Mouse (Mus musculus): ENCODE results near the gene Isoc2a. TPM values are rescaled to one million over a fixed set of nuclear protein-coding genes. Genes with fewer than 3 reads are reported as not detected.
A peak's percentile ranks its signal among the peaks of the same experiment; 100 is the strongest.
"Not testable (repeated sequence)": the region's sequence is repeated elsewhere in the genome, so short reads cannot be mapped to it uniquely, and the experiment has no call there.

Isoc2a gene
- polyA plus RNA-seq, 1 experiment from 2014 or later: 0.89 TPM

DNA sequence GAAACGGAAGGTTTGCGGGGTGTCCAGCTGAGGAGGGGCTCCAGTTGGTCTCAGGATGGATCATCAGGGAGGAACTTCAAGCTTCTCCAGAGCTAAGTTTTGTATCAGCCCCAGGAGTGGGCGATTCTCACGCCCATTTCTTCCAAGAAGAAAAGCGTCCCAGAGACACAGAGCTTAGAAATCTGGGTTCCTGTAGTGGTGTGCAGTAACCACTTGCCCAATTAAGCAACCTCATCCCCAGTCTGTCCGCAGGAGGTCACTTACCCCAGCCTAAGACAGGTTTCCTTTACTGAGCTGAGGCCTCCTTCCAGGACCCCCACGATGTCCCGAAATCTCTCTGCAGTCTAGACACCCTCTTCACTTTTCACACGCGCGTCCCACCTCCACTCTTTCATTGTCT, 273 bp downstream of the Isoc2a start:
- Histone ChIP-seq H3K9me3 (replicated peaks; ENCODE audit: control insufficient read depth, low read length) (no peaks in the 10 kb centered on the region), H3K9ac (ENCODE audit: low read depth, low read length) (peak overlapping the region; percentile 72), H3K4me2 (ENCODE audit: low read depth, low read length) (peak overlapping the region; percentile 97), H3K4me3 (ENCODE audit: low read depth, low read length) (peak overlapping the region; percentile 70), H3K4me1 (ENCODE audit: control insufficient read depth, low read depth, low read length) (peaks cover 22% of the 10 kb centered on the region), H3K27me3 (ENCODE audit: control insufficient read depth, insufficient read depth, low read depth, low read length) (no peaks in the 10 kb centered on the region), H3K36me3 (ENCODE audit: control insufficient read depth, insufficient read depth) (no peaks in the 10 kb centered on the region), H3K27ac (ENCODE audit: low read length) (peak overlapping the region; percentile 50; the same call in 1 of the 2 replicates)
- WGBS (ENCODE audit: insufficient replicate concordance): 10% methylated on average over 11 of the region's 11 CpGs
- no peak; the same call in 1 of the 2 replicates for ATAC-seq (ENCODE audit: low read depth)

- no peak overlapping the region for H3K27ac ChIP-seq (ENCODE audit: low read length)
- peak overlapping the region; percentile 72; the same call in 1 of the 2 replicates for H3K9ac ChIP-seq (ENCODE audit: low read depth, low read length)
- H3K4me3 ChIP-seq (ENCODE audit: low read depth, low read length): peak overlapping the region; percentile 70
- ATAC-seq (ENCODE audit: low read depth): no peak
- no peaks in the 10 kb centered on the region for H3K9me3 ChIP-seq (replicated peaks; ENCODE audit: control insufficient read depth, low read length)
- no peaks in the 10 kb centered on the region for H3K36me3 ChIP-seq (ENCODE audit: control insufficient read depth, insufficient read depth)
- H3K4me2 ChIP-seq (ENCODE audit: low read depth, low read length): peak overlapping the region; percentile 97
- no peaks in the 10 kb centered on the region for H3K27me3 ChIP-seq (ENCODE audit: control insufficient read depth, insufficient read depth, low read depth, low read length)
- peaks cover 22% of the 10 kb centered on the region for H3K4me1 ChIP-seq (ENCODE audit: control insufficient read depth, low read depth, low read length)
These were observed 1.2 kb downstream of the Isoc2a start for GRCm38 (mm10) chr7:4878186-4878585.

- not testable (repeated sequence) for H3K27ac ChIP-seq (ENCODE audit: low read length); ATAC-seq (ENCODE audit: low read depth); H3K9me3 ChIP-seq (replicated peaks; ENCODE audit: control insufficient read depth, low read length); H3K27me3 ChIP-seq (ENCODE audit: control insufficient read depth, insufficient read depth, low read depth, low read length); H3K36me3 ChIP-seq (ENCODE audit: control insufficient read depth, insufficient read depth); H3K4me2 ChIP-seq (ENCODE audit: low read depth, low read length); H3K9ac ChIP-seq (ENCODE audit: low read depth, low read length); H3K4me3 ChIP-seq (ENCODE audit: low read depth, low read length)
- WGBS (ENCODE audit: insufficient replicate concordance): 74% methylated on average over 1 of the region's 1 CpGs
- peaks cover 22% of the 10 kb centered on the region for H3K4me1 ChIP-seq (ENCODE audit: control insufficient read depth, low read depth, low read length)
These were observed 2.1 kb downstream of the Isoc2a start for GRCm38 (mm10) chr7:4879036-4879435.

- Histone ChIP-seq H3K4me1 (ENCODE audit: control insufficient read depth, low read depth, low read length) (no peaks in the 10 kb centered on the region), H3K9ac (ENCODE audit: low read depth, low read length) (no peak overlapping the region), H3K4me2 (ENCODE audit: low read depth, low read length) (no peak overlapping the region), H3K9me3 (replicated peaks; ENCODE audit: control insufficient read depth, low read length) (no peaks in the 10 kb centered on the region), H3K4me3 (ENCODE audit: low read depth, low read length) (no peak overlapping the region), H3K27ac (ENCODE audit: low read length) (no peak overlapping the region), H3K27me3 (ENCODE audit: control insufficient read depth, insufficient read depth, low read depth, low read length) (no peaks in the 10 kb centered on the region), H3K36me3 (ENCODE audit: control insufficient read depth, insufficient read depth) (no peaks in the 10 kb centered on the region)
- ATAC-seq (ENCODE audit: low read depth): peak; percentile 32; the same call in 1 of the 2 replicates
- 60% methylated on average over 4 of the region's 4 CpGs for WGBS (ENCODE audit: insufficient replicate concordance)
These were observed 9.7 kb downstream of the Isoc2a start for GRCm38 (mm10) chr7:4886680-4887079.

- no peak overlapping the region for H3K4me2 ChIP-seq (ENCODE audit: low read depth, low read length)
- WGBS (ENCODE audit: insufficient replicate concordance): 70% methylated on average over 11 of the region's 11 CpGs
- H3K4me1 ChIP-seq (ENCODE audit: control insufficient read depth, low read depth, low read length): peaks cover 7% of the 10 kb centered on the region
- H3K27me3 ChIP-seq (ENCODE audit: control insufficient read depth, insufficient read depth, low read depth, low read length): no peaks in the 10 kb centered on the region
- no peak overlapping the region for H3K27ac ChIP-seq (ENCODE audit: low read length)
- H3K4me3 ChIP-seq (ENCODE audit: low read depth, low read length): no peak overlapping the region
- H3K36me3 ChIP-seq (ENCODE audit: control insufficient read depth, insufficient read depth): no peaks in the 10 kb centered on the region
- no peak for ATAC-seq (ENCODE audit: low read depth)
- H3K9me3 ChIP-seq (replicated peaks; ENCODE audit: control insufficient read depth, low read length): no peaks in the 10 kb centered on the region
- no peak overlapping the region for H3K9ac ChIP-seq (ENCODE audit: low read depth, low read length)
These were observed 18.2 kb downstream of the Isoc2a start for GRCm38 (mm10) chr7:4895186-4895585.

DNA sequence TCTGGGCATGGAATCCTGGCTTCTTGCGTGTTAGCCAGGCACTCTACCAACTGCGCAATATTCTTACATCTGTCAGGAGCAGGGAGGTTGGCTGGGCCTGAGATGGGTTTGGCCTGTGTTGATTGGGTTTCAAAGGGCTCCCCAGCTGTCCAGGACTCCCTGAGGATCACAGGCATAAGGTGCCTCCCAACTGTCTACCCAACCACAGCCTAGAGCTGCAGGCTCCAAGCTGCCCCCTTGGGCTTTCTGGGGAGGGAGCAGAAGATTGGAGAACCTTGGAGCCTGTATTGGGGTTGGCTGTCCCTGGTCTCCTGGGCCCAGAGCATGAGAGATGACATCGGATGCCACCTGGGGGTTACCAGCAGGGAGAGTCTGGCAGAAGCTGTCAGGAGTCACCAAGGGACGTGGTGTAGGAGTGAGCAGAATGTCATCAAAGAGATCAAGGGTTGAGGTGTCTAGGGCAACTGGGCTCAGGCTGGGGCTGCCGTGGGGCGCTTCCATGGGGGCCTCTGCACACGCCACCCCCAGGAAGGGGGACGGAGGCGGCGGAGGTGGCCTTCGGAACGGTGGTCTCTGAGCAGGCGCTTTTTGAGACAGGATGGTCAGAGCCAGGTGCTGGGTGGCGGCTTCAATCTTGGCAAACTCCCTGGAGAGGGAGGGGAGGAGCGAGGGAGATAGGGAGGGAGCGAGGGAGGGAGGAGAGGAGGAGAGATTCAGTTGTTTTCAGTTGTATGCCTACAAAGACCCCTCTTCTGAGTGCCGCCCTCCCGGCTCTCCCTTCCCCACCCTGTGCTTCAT, 22.1 kb downstream of the Isoc2a start:
- Histone ChIP-seq H3K4me1 (ENCODE audit: control insufficient read depth, low read depth, low read length) (peaks cover 12% of the 10 kb centered on the region), H3K36me3 (ENCODE audit: control insufficient read depth, insufficient read depth) (no peaks in the 10 kb centered on the region), H3K9ac (ENCODE audit: low read depth, low read length) (peak overlapping the region; percentile 10; the same call in 1 of the 2 replicates), H3K27me3 (ENCODE audit: control insufficient read depth, insufficient read depth, low read depth, low read length) (no peaks in the 10 kb centered on the region), H3K27ac (ENCODE audit: low read length) (no peak overlapping the region), H3K4me3 (ENCODE audit: low read depth, low read length) (peak overlapping the region; percentile 33), H3K4me2 (ENCODE audit: low read depth, low read length) (peak overlapping the region; percentile 62), H3K9me3 (replicated peaks; ENCODE audit: control insufficient read depth, low read length) (0 out of 2 replicates have a peak, but pooled peaks cover 2% of the 10 kb centered on the region)
- WGBS (ENCODE audit: insufficient replicate concordance): 29% methylated on average over 15 of the region's 18 CpGs
- ATAC-seq (ENCODE audit: low read depth): no peak

DNA sequence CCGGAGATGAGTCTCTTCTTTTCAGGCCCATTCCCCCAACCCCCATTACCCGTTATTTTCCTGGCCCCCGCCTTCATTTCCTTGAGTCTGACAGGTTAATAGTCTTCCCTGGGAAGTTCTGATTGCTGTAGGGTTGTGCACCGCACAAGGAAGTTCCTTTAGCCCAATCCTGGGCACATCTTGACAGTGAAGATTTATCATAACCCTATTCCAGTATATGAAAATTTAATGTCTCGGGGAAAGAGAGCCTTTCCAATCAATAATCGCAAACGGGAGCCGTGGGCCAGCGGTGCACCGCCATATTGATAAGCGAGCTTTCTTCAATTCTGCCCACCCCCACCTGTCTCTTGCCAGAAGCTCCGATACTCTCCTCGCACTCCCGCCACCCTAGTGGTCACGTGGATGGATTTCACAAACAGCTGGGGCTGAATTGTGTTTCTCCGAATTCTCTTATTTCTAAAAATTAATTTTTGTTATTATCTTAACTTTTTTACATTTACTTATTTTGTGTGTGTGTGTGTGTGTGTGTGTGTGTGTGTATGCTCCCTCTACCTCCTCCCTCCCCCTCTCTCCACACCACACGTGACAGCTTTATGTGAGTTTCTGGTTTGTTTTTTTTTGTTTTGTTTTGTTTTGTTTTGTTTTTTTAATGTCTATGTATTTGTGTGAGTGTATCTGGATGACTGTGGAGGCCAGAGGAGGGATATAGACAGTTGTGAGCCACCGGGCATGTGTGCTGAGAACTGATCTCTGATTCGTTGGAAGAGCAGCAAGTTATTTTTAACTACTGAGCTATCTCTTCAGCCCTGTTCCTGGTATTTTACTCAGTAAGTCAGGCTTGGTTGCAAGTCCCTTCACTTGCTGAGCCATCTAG, 22.9 kb downstream of the Isoc2a start:
- peak overlapping the region; percentile 52; the same call in 1 of the 2 replicates for H3K27ac ChIP-seq (ENCODE audit: low read length)

GRCm38 (mm10) chr7:4900523-4900851, 23.5 kb downstream of the Isoc2a start:
- H3K36me3 ChIP-seq (ENCODE audit: control insufficient read depth, insufficient read depth): no peaks in the 10 kb centered on the region
- no peak for ATAC-seq (ENCODE audit: low read depth)
- H3K9me3 ChIP-seq (replicated peaks; ENCODE audit: control insufficient read depth, low read length): 0 out of 2 replicates have a peak, but pooled peaks cover 2% of the 10 kb centered on the region
- H3K27ac ChIP-seq (ENCODE audit: low read length): peak overlapping the region; percentile 52; the same call in 1 of the 2 replicates
- peak overlapping the region; percentile 33 for H3K4me3 ChIP-seq (ENCODE audit: low read depth, low read length)
- H3K4me1 ChIP-seq (ENCODE audit: control insufficient read depth, low read depth, low read length): peaks cover 12% of the 10 kb centered on the region
- WGBS (ENCODE audit: insufficient replicate concordance): 21% methylated on average over 11 of the region's 11 CpGs
- no peaks in the 10 kb centered on the region for H3K27me3 ChIP-seq (ENCODE audit: control insufficient read depth, insufficient read depth, low read depth, low read length)
- peak overlapping the region; percentile 41 for H3K9ac ChIP-seq (ENCODE audit: low read depth, low read length)
- H3K4me2 ChIP-seq (ENCODE audit: low read depth, low read length): peak overlapping the region; percentile 62

More for the DNA sequence above, 22.9 kb downstream of the Isoc2a start:
- Histone ChIP-seq H3K4me1 (ENCODE audit: control insufficient read depth, low read depth, low read length) (peaks cover 12% of the 10 kb centered on the region), H3K4me2 (ENCODE audit: low read depth, low read length) (peak overlapping the region; percentile 62), H3K4me3 (ENCODE audit: low read depth, low read length) (peak overlapping the region; percentile 33), H3K36me3 (ENCODE audit: control insufficient read depth, insufficient read depth) (no peaks in the 10 kb centered on the region), H3K9me3 (replicated peaks; ENCODE audit: control insufficient read depth, low read length) (0 out of 2 replicates have a peak, but pooled peaks cover 2% of the 10 kb centered on the region), H3K9ac (ENCODE audit: low read depth, low read length) (peak overlapping the region; percentile 41), H3K27me3 (ENCODE audit: control insufficient read depth, insufficient read depth, low read depth, low read length) (no peaks in the 10 kb centered on the region)
- peak; percentile 69 for ATAC-seq (ENCODE audit: low read depth)
- 7% methylated on average over 19 of the region's 19 CpGs for WGBS (ENCODE audit: insufficient replicate concordance)
